Mouse (Mus musculus) C3H10T1/2 (cell line): ENCODE data around the gene Rtn1. TPM values are rescaled to one million over a fixed set of nuclear protein-coding genes. Genes with fewer than 3 reads are reported as not detected.

Experiments used
- polyA plus RNA-seq, 2 experiments: library from polyadenylated mRNA; unstranded; fragments of >200 nt; fragmentation: generic; extraction: Trizol; gene quantifications; one replicate each; pipeline ENCODE4 v1.2.1; 2012; ENCODE audit warnings: missing spikeins in 2 of 2

Gene Rtn1
- polyA plus RNA-seq = under 1 TPM in 1 of 2 experiments, not detected in 1; 0.01 TPM

GRCm38 (mm10) chr12:72408954-72409353 lies at the start of gene Rtn1:
Gene Rtn1, minus strand, starts transcription at chr12:72409054.

GRCm38 (mm10) chr12:72441839-72442576 lies 33.2 kb upstream of the Rtn1 start, which contains the start of gene Lrrc9:
Gene Lrrc9, plus strand, starts transcription at chr12:72441866.

GRCm38 (mm10) chr12:72184929-72185328 lies 223.9 kb downstream of the Rtn1 start, which contains the start of gene Ccdc175:
Gene Ccdc175, minus strand, starts transcription at chr12:72185029.

Other genes with a start within 250 kb of the Rtn1 start
- gene Ccdc175, start 224.0 kb downstream of the Rtn1 start, polyA plus RNA-seq = not detected
- not detected for gene Lrrc9, start 32.8 kb upstream of the Rtn1 start, polyA plus RNA-seq
- gene Pcnx4, start 127.3 kb upstream of the Rtn1 start, polyA plus RNA-seq = 1 to 10 TPM; 1.6 to 3.6 TPM
- gene Gm4756, start 240.6 kb upstream of the Rtn1 start, polyA plus RNA-seq = not detected